Mouse (Mus musculus) Patski (cell line): ENCODE measurements around the gene Btbd17. TPM values are rescaled to one million over a fixed set of nuclear protein-coding genes. Genes with fewer than 3 reads are reported as not detected.

ENCODE experiments used
- ATAC-seq: fragments of 100-300 bp; one replicate; pipeline ENCODE4 v1.8.0; 2021
- CTCF ChIA-PET: fragments of 350-600 bp; sonication (Branson Sonifier 250); formaldehyde crosslinking; loops from one replicate; lab custom pipeline; 2022; ENCODE audit warnings: inconsistent platforms; lab: Charles Lee
- POLR2A ChIA-PET: fragments of 350-600 bp; sonication (Branson Sonifier 250); formaldehyde crosslinking; loops from one replicate; lab custom pipeline; 2022; ENCODE audit warnings: antibody characterized with exemption, inconsistent platforms; lab: Charles Lee
- DNase-seq: peaks from one replicate; pipeline ENCODE4 v3.0.0-alpha.2; 2011; ENCODE audit warnings: low read depth, low spot score
- H3K27me3 ChIP-seq: fragments of 371-371 bp; one replicate; pipeline ENCODE4 v1.5.1; 2021
- CTCF ChIP-seq: fragments of 100-300 bp; IDR thresholded peaks from one replicate; pipeline ENCODE4 v1.5.1; 2021
- in situ Hi-C: fragments of 300-500 bp; cut with MboI; formaldehyde crosslinking; loops from 3 replicates; pipeline ENCODE4 v1.11.1; 2018; ENCODE audit warnings: low pct_unique_long_range_greater_than_20kb, mixed read lengths
- polyA plus RNA-seq: library from polyadenylated mRNA; unstranded; gene quantifications from one replicate; pipeline ENCODE4 v1.2.3, GENCODE M21; 2021

Btbd17 gene
- polyA plus RNA-seq, 1 experiment from 2014 or later: 0.45 TPM

- ChIA-PET CTCF (interaction anchor here (0.6 to 1.4 kb wide), 3 partner anchors 13 to 105 kb away, joined by 3 to 4 read pairs (median 3); no protein-coding TSS in a partner anchor), POLR2A (no interaction called here)
- no peak for DNase-seq
These were observed 12.1 kb upstream of the Btbd17 start for GRCm38 (mm10) chr11:114807686-114808427.

GRCm38 (mm10) chr11:114807025-114807424 is 11.3 kb upstream of the Btbd17 start:
- POLR2A ChIA-PET: interaction anchor here (0.6 kb wide), 1 partner anchor 43 kb away, joined by 3 read pairs; no protein-coding TSS in a partner anchor
- in situ Hi-C loops: no loop called here
- no peak for TF ChIP-seq CTCF
- CTCF ChIA-PET: interaction anchor here (0.9 kb wide), 1 partner anchor 12 kb away, joined by 3 read pairs; no protein-coding TSS in a partner anchor
- DNase-seq (no peak), ATAC-seq (no peak)
- no peaks in the 10 kb centered on the region for H3K27me3 ChIP-seq

More at GRCm38 (mm10) chr11:114807686-114808427, 12.1 kb upstream of the Btbd17 start:
- in situ Hi-C loops: no loop called here
- no peaks in the 10 kb centered on the region for H3K27me3 ChIP-seq
- no peak for ATAC-seq
- TF ChIP-seq CTCF: no peak

DNA sequence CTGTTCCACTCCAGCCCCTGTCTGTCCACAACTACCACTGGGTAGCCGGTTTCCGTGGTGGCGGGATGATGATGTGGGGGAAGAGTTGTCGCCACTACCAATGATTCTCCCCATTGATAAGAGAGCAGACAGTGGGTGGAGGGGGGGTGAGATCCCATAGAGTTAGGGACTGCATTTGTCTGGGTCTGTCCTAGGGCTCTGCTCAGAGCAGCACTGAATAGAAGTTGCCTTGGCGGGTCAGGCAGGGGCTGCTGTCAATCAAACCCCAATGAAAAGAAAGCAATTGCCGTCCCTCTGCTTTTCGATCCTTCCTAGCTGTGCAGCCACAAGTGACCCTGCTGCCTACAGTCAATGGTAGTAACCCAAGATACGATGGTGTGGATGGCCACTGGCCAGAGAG is 8.2 kb upstream of the Btbd17 start:
- in situ Hi-C loops: loop anchor here (5.0 kb wide), 1 partner anchor 103 kb away; no protein-coding TSS in a partner anchor

GRCm38 (mm10) chr11:114802540-114803267 is 7.0 kb upstream of the Btbd17 start:
- POLR2A ChIA-PET: no interaction called here
- no peak for TF ChIP-seq CTCF
- H3K27me3 ChIP-seq: no peaks in the 10 kb centered on the region
- ATAC-seq (no peak), DNase-seq (no peak)
- CTCF ChIA-PET: interaction anchor here (1.0 to 1.6 kb wide), 3 partner anchors 10 to 80 kb away, joined by 3 to 5 read pairs (median 4); no protein-coding TSS in a partner anchor
- in situ Hi-C loops: loop anchor here (5.0 kb wide), 1 partner anchor 105 kb away; no protein-coding TSS in a partner anchor

More for the DNA sequence above, 8.2 kb upstream of the Btbd17 start:
- H3K27me3 ChIP-seq: no peaks in the 10 kb centered on the region
- DNase-seq: no peak
- no peak for ATAC-seq
- POLR2A ChIA-PET: no interaction called here
- CTCF ChIA-PET: interaction anchor here (1.6 kb wide), 1 partner anchor 9 kb away, joined by 5 read pairs; no protein-coding TSS in a partner anchor
- TF ChIP-seq CTCF: no peak

- no peak for TF ChIP-seq CTCF
- H3K27me3 ChIP-seq: no peaks in the 10 kb centered on the region
- POLR2A ChIA-PET: no interaction called here
- DNase-seq (no peak), ATAC-seq (no peak)
- in situ Hi-C loops: loop anchor here (5.0 kb wide), 1 partner anchor 105 kb away; no protein-coding TSS in a partner anchor
- CTCF ChIA-PET: interaction anchor here (1.4 kb wide), 1 partner anchor 81 kb away, joined by 4 read pairs; no protein-coding TSS in a partner anchor
These were observed 6.2 kb upstream of the Btbd17 start for GRCm38 (mm10) chr11:114801906-114802305.

DNA sequence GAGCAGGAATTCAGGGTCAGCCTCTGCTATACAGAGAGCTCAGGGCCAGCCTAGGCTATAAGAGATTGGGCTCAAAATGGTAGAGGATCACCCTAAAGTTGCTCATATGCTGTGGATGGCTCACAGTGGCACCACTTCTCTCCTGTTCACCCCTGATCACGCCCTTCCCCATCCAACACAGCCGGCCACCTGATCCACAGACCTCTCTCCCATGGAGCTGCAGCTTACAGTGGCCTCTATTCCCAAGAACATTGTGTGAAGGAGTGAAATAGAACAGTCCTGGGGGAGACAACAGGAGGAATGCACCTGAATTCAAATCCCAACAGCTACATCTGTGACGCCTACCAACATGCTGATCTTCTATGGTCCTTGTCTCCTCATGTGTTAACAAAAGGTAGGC is 2.9 kb upstream of the Btbd17 start, which contains the start of gene Gpr142:
Gene Gpr142, plus strand, starts transcription at position 301 of the 400 bp plus-strand sequence.
- ATAC-seq: no peak
- CTCF ChIA-PET: interaction anchor here (1.8 kb wide), 1 partner anchor 53 kb away, joined by 4 read pairs; no protein-coding TSS in a partner anchor
- POLR2A ChIA-PET: no interaction called here
- in situ Hi-C loops: loop anchor here (5.0 to 25.0 kb wide), 3 partner anchors 51 to 264 kb away; partner anchors contain the start of gene Cd300e
- H3K27me3 ChIP-seq: peaks cover 4% of the 10 kb centered on the region
- no peak for DNase-seq
- no peak for TF ChIP-seq CTCF

DNA sequence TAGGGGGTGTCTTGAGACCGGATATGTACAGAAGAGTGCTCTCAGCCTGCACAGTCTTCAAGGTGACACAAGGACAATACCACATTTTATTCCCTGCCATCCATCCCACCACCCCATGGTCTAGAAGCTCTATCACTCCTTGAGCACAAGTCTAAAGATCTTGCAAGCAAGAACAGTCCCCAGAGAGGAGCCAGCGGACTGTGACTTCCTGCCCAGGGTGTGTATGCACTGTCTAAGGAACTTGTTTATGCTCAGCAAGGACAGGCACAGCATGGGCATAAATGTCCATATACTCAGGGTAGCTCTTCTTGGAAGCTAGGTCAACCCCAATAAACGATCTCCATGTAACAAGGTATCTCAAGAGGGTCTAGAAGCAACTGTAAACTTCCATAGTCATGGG is 2.2 kb upstream of the Btbd17 start:
- ATAC-seq (no peak), DNase-seq (no peak)
- in situ Hi-C loops: loop anchor here (5.0 to 25.0 kb wide), 3 partner anchors 51 to 264 kb away; partner anchors contain the start of gene Cd300e
- CTCF ChIA-PET: interaction anchor here (1.8 kb wide), 1 partner anchor 53 kb away, joined by 4 read pairs; no protein-coding TSS in a partner anchor
- POLR2A ChIA-PET: no interaction called here
- peaks cover 10% of the 10 kb centered on the region for H3K27me3 ChIP-seq
- no peak for TF ChIP-seq CTCF

GRCm38 (mm10) chr11:114797176-114797575 is 1.4 kb upstream of the Btbd17 start:
- peaks cover 18% of the 10 kb centered on the region for H3K27me3 ChIP-seq
- in situ Hi-C loops: loop anchor here (5.0 to 25.0 kb wide), 3 partner anchors 50 to 265 kb away; partner anchors contain the start of gene Cd300e
- ChIA-PET CTCF (no interaction called here), POLR2A (no interaction called here)
- ATAC-seq: no peak
- no peak for DNase-seq
- TF ChIP-seq CTCF: no peak

GRCm38 (mm10) chr11:114795231-114795746 is 456 bp downstream of the Btbd17 start:
- peak; percentile 31 for ATAC-seq
- TF ChIP-seq CTCF: no peak
- no peak for DNase-seq
- H3K27me3 ChIP-seq: peaks cover 34% of the 10 kb centered on the region
- in situ Hi-C loops: loop anchor here (5.0 to 25.0 kb wide), 3 partner anchors 48 to 267 kb away; partner anchors contain the start of gene Cd300e
- ChIA-PET CTCF (interaction anchor here (1.3 to 4.4 kb wide), 4 partner anchors 12 to 126 kb away, joined by 3 to 17 read pairs (median 4); no protein-coding TSS in a partner anchor), POLR2A (interaction anchor here (1.1 kb wide), 1 partner anchor 16 kb away, joined by 3 read pairs; no protein-coding TSS in a partner anchor)
